Comparison of ENCODE assay signal across 8 mouse cellular contexts in genomic region chr4:117658582-117659444, GRCm38 (mm10). TPM values are rescaled to one million over a fixed set of nuclear protein-coding genes. Genes with fewer than 3 reads are reported as not detected.
DNase-seq lines count a peak whose midpoint lies in the region; ATAC-seq and TF ChIP-seq lines count a peak whose summit lies in the region.

No protein-coding gene starts in this region.

- H3K4me3 ChIP-seq in intestine, postnatal 0 days (ENCODE audit: low read depth, low read length) = no peak overlapping the region

- TF ChIP-seq CTCF in intestine, postnatal 0 days (IDR thresholded peaks at IDR 0.05; ENCODE audit: low read depth) = peak; percentile 77

- ATAC-seq in intestine, postnatal 0 days = peak; percentile 72

- no peak overlapping the region for H3K9ac ChIP-seq in intestine, postnatal 0 days (ENCODE audit: low read depth, low read length)

- no peaks in the 10 kb centered on the region for H3K27me3 ChIP-seq in intestine, postnatal 0 days (replicated peaks; ENCODE audit: control insufficient read depth, insufficient read depth, low read length)

- no peak overlapping the region for H3K27ac ChIP-seq in intestine, postnatal 0 days (ENCODE audit: low read depth, low read length)

- H3K4me2 ChIP-seq in intestine, postnatal 0 days (replicated peaks; ENCODE audit: low read depth) = no peak overlapping the region

- 35% methylated on average over 14 of the region's 14 CpGs for WGBS in intestine, postnatal 0 days

- peak; percentile 26 for DNase-seq in adrenal gland, adult 2 months
- no peak for DNase-seq in adrenal gland, postnatal 4 days (ENCODE audit: low spot score in 2 of 2)
- DNase-seq in urinary bladder, postnatal 14 days (ENCODE audit: low spot score) = peak; percentile 65
- no peak for DNase-seq in urinary bladder, postnatal 10 days (ENCODE audit: low spot score)
- peak; percentile 61 for DNase-seq in lung, postnatal 10 days
- DNase-seq in layer of hippocampus, adult 9-11 months = no peak
- no peak for DNase-seq in gastrocnemius, postnatal 25 days

- peaks cover 3% of the 10 kb centered on the region; the same call in 1 of the 2 replicates for H3K36me3 ChIP-seq in intestine, postnatal 0 days (ENCODE audit: control insufficient read depth, insufficient read depth)

- H3K9me3 ChIP-seq in intestine, postnatal 0 days (ENCODE audit: control insufficient read depth) = no peaks in the 10 kb centered on the region

- no peaks in the 10 kb centered on the region for H3K4me1 ChIP-seq in intestine, postnatal 0 days (replicated peaks; ENCODE audit: control insufficient read depth, insufficient read depth, low read length)

RNA-seq across cellular contexts. Expression of gene Dmap1, which starts 23.3 kb away (rescaled TPM):
- total RNA-seq in adrenal gland, adult 2 months (2021) = 10 to 100 TPM; 19.5 to 28.0 TPM
- polyA plus RNA-seq in adrenal gland, adult 2 months (2012; rRNA removed) = 15.4 and 19.4 TPM in 2 replicates
- 10 to 100 TPM; 49.0 to 49.2 TPM for total RNA-seq in adrenal gland, postnatal 4 days (2021)
- polyA plus RNA-seq in intestine, postnatal 0 days (2015; fragmentation: Nextera tagmentation; extraction: Ambion mirVana) = 22.1 and 22.7 TPM in 2 replicates
- total RNA-seq in gastrocnemius, postnatal 25 days (2021) = 10 to 100 TPM; 14.5 to 15.1 TPM

Comparison
In these comparisons a context has a peak if more than half of its experiments do, and no peak if none do; other contexts are left out.
1. DNase-seq: peak in adrenal gland, adult 2 months (single experiment), urinary bladder, postnatal 14 days (single experiment) and lung, postnatal 10 days (single experiment); none in adrenal gland, postnatal 4 days (0 of 2), urinary bladder, postnatal 10 days (single experiment), layer of hippocampus, adult 9-11 months (single experiment) and gastrocnemius, postnatal 25 days (single experiment).